Mouse (Mus musculus) heart, embryonic 15.5 days (tissue): Measurements from ENCODE around the gene Vps72. TPM values are rescaled to one million over a fixed set of nuclear protein-coding genes. Genes with fewer than 3 reads are reported as not detected.
"Not testable (repeated sequence)": the region's sequence is repeated elsewhere in the genome, so short reads cannot be mapped to it uniquely, and the experiment has no call there.

Source experiments
- ATAC-seq: fragments of 200-750 bp; cut with Nextera tagmentation; replicated peaks from 2 replicates; pipeline ENCODE4 v1.8.0; 2017; ENCODE audit warnings: low read depth, moderate TSS enrichment; ENCODE audit not compliant: insufficient number of reproducible peaks, insufficient read depth, low FRiP score
- H3K27ac ChIP-seq: fragments of 300-500 bp; sonication (generic); 2 replicates; pipeline ENCODE4 v1.5.1; 2015; ENCODE audit warnings: mild to moderate bottlenecking, inconsistent platforms
- H3K27me3 ChIP-seq: fragments of 300-500 bp; sonication (generic); 2 replicates; pipeline ENCODE4 v1.6.1; 2015; ENCODE audit warnings: inconsistent platforms
- H3K36me3 ChIP-seq: fragments of 300-500 bp; sonication (generic); 2 replicates; pipeline ENCODE4 v1.6.1; 2015; ENCODE audit warnings: mild to moderate bottlenecking, inconsistent platforms
- H3K4me1 ChIP-seq: fragments of 300-500 bp; sonication (generic); replicated peaks from 2 replicates; pipeline ENCODE4 v1.6.1; 2015; ENCODE audit warnings: inconsistent platforms
- H3K4me2 ChIP-seq: fragments of 300-500 bp; sonication (generic); 2 replicates; pipeline ENCODE4 v1.6.1; 2015; ENCODE audit warnings: inconsistent platforms, mild to moderate bottlenecking, moderate library complexity
- H3K4me3 ChIP-seq: fragments of 300-500 bp; sonication (generic); 2 replicates; pipeline ENCODE4 v1.5.1; 2015; ENCODE audit warnings: mild to moderate bottlenecking, inconsistent platforms
- H3K9ac ChIP-seq: fragments of 300-500 bp; sonication (generic); 2 replicates; pipeline ENCODE4 v1.6.1; 2015; ENCODE audit warnings: mild to moderate bottlenecking, inconsistent platforms
- H3K9me3 ChIP-seq: fragments of 300-500 bp; sonication (generic); replicated peaks from 2 replicates; pipeline ENCODE4 v1.6.1; 2016; ENCODE audit warnings: inconsistent platforms
- WGBS: fragments of 180-500 bp; shearing (Covaris S2); methylation state at CpG from one replicate; pipeline ENCODE4 v1.1.7; 2015; ENCODE audit warnings: mixed read lengths; 5-methylcytosine and 5-hydroxymethylcytosine counted together
- polyA plus RNA-seq: library from polyadenylated mRNA; unstranded; fragments of >200 nt; fragmentation: Nextera tagmentation; extraction: Ambion mirVana; gene quantifications from 2 replicates; pipeline ENCODE4 v1.2.1, GENCODE M21; 2015

The Vps72 gene
- polyA plus RNA-seq, 1 experiment from 2014 or later, result 79.5 TPM

DNA sequence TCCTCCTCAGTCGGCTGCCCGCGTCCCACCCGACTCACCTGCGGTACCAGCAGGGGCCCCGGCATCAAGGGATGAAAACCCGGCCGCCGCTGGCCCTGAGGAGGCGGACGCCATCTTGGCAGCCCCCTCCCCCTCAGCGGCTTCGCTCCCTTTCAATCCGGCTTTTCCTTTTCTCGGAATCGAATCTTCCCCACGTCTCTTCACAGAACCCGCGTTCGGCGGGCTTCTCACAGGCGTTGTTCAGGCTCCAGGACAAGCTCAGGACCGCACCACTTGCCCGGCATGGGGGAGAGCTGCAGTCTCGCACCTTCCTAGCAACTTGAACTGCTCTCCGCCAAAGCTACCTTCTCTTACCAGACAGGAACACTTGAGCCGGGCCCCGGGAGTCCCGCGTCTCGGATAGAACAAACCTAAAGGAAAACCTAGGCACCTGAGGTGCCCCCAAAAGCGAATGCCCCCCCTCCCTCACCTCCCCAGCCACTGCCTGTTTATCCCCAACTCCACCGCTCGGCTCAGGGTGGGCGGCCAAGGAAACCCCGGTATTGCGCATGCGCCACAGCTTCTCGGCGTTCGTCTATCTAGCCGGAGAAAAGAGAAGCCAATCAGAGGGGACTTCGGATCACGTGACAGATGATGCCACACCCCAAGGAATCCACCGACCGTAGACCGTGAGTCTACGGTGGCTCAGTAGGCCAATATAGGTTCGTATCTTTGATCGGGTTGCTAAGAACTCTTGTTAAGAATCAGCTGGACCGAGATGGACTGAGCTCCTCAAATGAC, 4.3 kb upstream of the Vps72 start, which contains the start of gene Pip5k1a:
Gene Pip5k1a, minus strand, starts transcription at position 593 of the 780 bp plus-strand sequence.
- ATAC-seq, result peak; percentile 90
- under 1% methylated on average over 51 of the region's 51 CpGs for WGBS
- H3K4me1 ChIP-seq, result peaks cover 18% of the 10 kb centered on the region

DNA sequence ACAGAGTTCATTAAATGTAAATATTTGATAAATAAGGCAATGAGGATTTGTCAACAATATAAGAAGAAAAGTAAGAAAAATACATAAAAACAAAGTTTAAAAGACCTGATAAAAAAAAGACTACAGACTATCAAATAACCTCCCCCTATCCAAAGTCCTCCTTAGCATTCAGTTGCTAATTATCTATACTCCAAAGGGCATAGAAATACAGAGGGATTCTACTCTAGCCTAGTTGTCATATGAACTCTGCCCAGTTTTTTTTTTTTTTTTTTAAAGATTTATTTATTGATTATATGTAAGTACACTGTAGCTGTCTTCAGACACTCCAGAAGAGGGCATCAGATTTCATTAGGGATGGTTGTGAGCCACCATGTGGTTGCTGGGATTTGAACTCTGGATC, 3.5 kb upstream of the Vps72 start:
- Histone ChIP-seq H3K4me3 (peak overlapping the region; percentile 73), H3K4me2 (peak overlapping the region; percentile 63), H3K4me1 (peaks cover 24% of the 10 kb centered on the region)
- not testable (repeated sequence) for H3K27me3 ChIP-seq, H3K27ac ChIP-seq, H3K36me3 ChIP-seq, ATAC-seq, H3K9ac ChIP-seq, H3K9me3 ChIP-seq

More for the DNA sequence above, 4.3 kb upstream of the Vps72 start, which contains the start of gene Pip5k1a:
- 0 out of 2 replicates have a peak, but pooled peaks cover 3% of the 10 kb centered on the region for H3K36me3 ChIP-seq
- H3K27me3 ChIP-seq, result no peaks in the 10 kb centered on the region
- peak within 1 kb of the TSS; percentile 87 for H3K27ac ChIP-seq
- H3K9ac ChIP-seq, result peak within 1 kb of the TSS; percentile 87
- H3K4me3 ChIP-seq, result peak within 1 kb of the TSS; percentile 73
- H3K9me3 ChIP-seq, result no peaks in the 10 kb centered on the region
- peak within 1 kb of the TSS; percentile 77 for H3K4me2 ChIP-seq

DNA sequence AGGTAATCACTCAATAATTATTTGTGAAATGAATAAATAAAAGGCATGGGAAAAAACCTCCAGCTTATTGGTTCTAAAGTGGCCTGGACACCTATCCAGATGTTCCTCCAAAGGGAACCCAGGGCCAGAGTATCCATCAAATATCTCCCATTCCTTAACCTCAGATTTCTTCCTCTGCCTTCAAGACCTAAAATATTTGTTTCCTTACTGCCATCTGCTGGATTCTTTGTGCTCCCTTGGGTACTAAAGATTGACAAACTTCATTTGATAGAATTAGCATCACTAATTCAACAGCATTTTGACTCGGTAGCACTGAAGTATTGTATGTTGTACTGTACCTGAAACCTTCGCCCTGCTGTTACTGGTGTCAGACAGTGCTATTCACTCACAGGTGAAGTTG, 2.9 kb upstream of the Vps72 start:
- Histone ChIP-seq H3K4me1 (peaks cover 27% of the 10 kb centered on the region), H3K9me3 (no peaks in the 10 kb centered on the region), H3K27me3 (no peaks in the 10 kb centered on the region), H3K4me2 (no peak overlapping the region), H3K36me3 (0 out of 2 replicates have a peak, but pooled peaks cover 3% of the 10 kb centered on the region), H3K9ac (no peak overlapping the region), H3K4me3 (no peak overlapping the region), H3K27ac (no peak overlapping the region)
- 58% methylated on average over 2 of the region's 2 CpGs for WGBS
- ATAC-seq, result no peak

DNA sequence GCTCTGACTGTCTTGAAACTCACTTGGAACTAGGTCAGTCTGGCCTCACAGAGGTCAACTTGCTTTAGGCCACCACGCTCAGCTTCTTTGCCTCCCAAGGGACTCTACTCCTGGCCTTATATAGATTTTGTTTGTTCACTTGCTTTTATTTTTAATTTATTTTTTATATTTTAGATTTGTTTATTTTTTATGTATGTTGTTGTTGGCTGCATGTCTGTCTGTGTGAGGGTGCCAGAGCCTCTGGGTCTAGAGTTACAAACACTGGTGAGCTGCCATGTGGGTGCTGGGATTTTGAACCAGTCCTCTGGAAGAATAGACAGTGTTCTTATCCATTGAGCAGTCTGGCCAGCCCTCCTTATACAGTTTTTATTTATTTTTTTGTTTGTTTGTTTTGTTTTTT, 1.9 kb downstream of the Vps72 start:
- no peak overlapping the region for H3K9ac ChIP-seq
- H3K27me3 ChIP-seq, result no peaks in the 10 kb centered on the region
- no peak overlapping the region for H3K4me2 ChIP-seq
- H3K4me3 ChIP-seq, result no peak overlapping the region
- WGBS, result 96% methylated on average over 1 of the region's 1 CpGs
- H3K36me3 ChIP-seq, result peaks cover 15% of the 10 kb centered on the region; the same call in 1 of the 2 replicates
- H3K9me3 ChIP-seq, result no peaks in the 10 kb centered on the region
- no peak for ATAC-seq
- H3K27ac ChIP-seq, result no peak overlapping the region
- H3K4me1 ChIP-seq, result peaks cover 18% of the 10 kb centered on the region

DNA sequence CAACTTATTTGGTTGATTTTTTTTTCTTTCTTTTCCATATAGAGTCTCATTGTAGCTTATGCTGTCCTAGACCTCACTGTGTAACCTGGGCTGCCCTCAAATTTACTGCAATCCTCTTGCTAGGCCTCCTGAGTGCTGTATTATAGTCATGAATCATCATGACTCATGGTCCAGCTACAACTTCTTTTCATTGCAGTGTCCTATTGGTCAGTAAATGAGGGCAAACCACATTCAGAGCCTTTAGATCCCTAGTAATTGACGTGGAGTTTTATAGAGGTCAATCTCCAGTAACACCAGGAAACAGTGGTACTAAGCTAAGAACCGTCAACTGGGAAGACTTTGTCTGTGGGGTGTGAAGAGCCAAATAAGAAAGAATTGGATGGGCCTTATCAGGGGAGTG, 6.9 kb downstream of the Vps72 start:
- 88% methylated on average over 2 of the region's 2 CpGs for WGBS
- peaks cover 62% of the 10 kb centered on the region for H3K36me3 ChIP-seq

DNA sequence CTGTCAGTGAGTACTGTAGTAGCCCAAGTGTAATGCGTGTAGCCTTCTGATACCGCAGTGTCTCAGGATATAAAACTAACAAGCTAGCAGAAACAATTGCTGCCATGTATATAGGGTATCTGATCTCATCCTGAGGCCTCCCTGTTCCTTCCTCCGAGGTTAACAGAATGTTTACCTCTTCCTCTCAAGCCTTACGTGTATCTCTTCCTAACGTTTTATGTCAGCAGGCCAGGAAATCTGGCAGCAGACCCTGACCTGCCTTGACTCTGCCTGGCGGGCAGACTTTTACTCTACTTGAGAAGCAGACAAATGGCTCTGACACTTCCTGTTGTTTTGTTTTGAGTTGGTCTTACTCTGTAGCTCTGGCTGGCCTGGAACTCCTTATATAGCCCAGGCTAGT, 10.8 kb downstream of the Vps72 start:
- no peaks in the 10 kb centered on the region for H3K27me3 ChIP-seq
- peak; percentile 30; the same call in 1 of the 2 replicates for ATAC-seq
- H3K27ac ChIP-seq, result peak overlapping the region; percentile 75
- peaks cover 49% of the 10 kb centered on the region for H3K36me3 ChIP-seq
- H3K9ac ChIP-seq, result no peak overlapping the region
- H3K9me3 ChIP-seq, result no peaks in the 10 kb centered on the region
- peaks cover 21% of the 10 kb centered on the region for H3K4me1 ChIP-seq
- no peak overlapping the region for H3K4me2 ChIP-seq
- 58% methylated on average over 6 of the region's 6 CpGs for WGBS
- no peak overlapping the region for H3K4me3 ChIP-seq

More for the DNA sequence above, 6.9 kb downstream of the Vps72 start:
- Histone ChIP-seq H3K4me2 (no peak overlapping the region), H3K9me3 (no peaks in the 10 kb centered on the region), H3K27me3 (no peaks in the 10 kb centered on the region), H3K9ac (no peak overlapping the region), H3K27ac (no peak overlapping the region), H3K4me3 (no peak overlapping the region), H3K4me1 (0 out of 2 replicates have a peak, but pooled peaks cover 4% of the 10 kb centered on the region)
- no peak for ATAC-seq

DNA sequence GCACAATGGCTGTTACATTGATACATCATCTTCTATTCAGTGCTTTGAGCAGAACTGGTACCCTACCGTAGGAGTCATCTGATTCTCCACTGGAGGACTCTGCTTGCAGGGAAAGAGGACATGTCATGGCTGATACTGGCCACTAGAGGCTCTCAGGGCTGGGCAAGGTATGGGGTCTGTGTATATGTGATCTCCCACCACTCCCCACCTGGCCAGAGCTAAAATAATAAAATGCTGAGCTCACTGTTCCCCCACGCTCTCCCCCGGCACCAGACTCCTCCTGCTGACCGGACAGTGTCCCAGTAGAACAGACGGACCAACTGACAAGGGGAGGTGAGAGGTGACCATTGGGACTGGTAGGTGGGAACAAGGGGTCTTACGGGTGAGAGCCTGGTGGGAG, 13.4 kb downstream of the Vps72 start, which contains the start of gene Tmod4:
Gene Tmod4, plus strand, starts transcription at position 231 of the 400 bp plus-strand sequence.
- peak within 1 kb of the TSS; percentile 66 for H3K27ac ChIP-seq
- peak within 1 kb of the TSS; percentile 10; the same call in 1 of the 2 replicates for H3K4me2 ChIP-seq
- peaks cover 21% of the 10 kb centered on the region for H3K4me1 ChIP-seq
- H3K36me3 ChIP-seq, result peaks cover 37% of the 10 kb centered on the region
- no peak for ATAC-seq
- no peak within 1 kb of the TSS for H3K9ac ChIP-seq
- H3K4me3 ChIP-seq, result no peak within 1 kb of the TSS
- H3K9me3 ChIP-seq, result no peaks in the 10 kb centered on the region
- WGBS, result 57% methylated on average over 6 of the region's 6 CpGs
- no peaks in the 10 kb centered on the region for H3K27me3 ChIP-seq

DNA sequence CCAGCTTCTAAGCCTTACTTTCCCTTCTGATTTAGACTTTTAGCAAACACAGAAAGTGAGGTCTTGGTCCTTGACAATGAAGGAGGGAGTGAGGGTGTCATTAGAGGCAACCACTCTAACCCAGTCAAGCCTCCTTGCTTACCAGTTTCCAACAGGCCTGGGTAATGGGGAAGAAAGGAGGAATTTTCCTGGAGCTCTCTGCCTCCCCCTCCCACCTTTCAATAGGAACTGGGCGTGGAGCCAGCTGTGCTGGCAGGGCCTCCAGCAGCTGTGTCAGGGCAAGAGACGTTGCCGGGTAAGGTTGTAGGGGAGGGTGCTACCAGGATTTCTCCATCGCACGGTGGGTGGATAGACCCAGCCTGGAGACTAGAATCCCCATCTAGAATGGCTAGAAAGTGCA, 14.2 kb downstream of the Vps72 start:
- H3K9me3 ChIP-seq, result no peaks in the 10 kb centered on the region
- H3K9ac ChIP-seq, result no peak overlapping the region
- 4% methylated on average over 5 of the region's 5 CpGs for WGBS
- H3K36me3 ChIP-seq, result peaks cover 30% of the 10 kb centered on the region
- H3K4me1 ChIP-seq, result peaks cover 21% of the 10 kb centered on the region
- H3K27me3 ChIP-seq, result no peaks in the 10 kb centered on the region
- peak overlapping the region; percentile 66 for H3K27ac ChIP-seq
- H3K4me2 ChIP-seq, result peak overlapping the region; percentile 10; the same call in 1 of the 2 replicates
- ATAC-seq, result peak; percentile 56
- no peak overlapping the region for H3K4me3 ChIP-seq

DNA sequence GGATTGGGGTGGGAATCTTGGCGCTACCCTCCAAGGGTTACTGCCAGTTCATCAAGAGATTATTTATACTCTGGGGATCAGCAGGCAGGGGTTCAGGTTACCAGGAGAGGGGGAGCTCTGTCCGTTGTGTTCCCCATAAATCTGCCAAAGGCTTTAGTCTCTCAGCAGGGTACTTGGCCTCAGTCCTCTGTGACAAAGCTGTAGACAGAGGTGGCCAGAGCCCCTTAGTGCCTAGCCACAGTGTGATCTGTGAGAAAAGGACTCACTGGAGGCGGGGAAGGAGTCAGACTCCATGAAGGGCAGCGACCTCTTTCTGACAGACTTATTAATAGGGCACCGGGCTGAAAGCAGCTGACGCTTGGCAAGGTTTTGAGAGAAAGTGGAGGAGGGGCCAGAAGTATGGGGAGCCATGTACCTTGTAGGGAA, 18.4 kb downstream of the Vps72 start:
- H3K4me1 ChIP-seq, result peaks cover 22% of the 10 kb centered on the region
- H3K9me3 ChIP-seq, result no peaks in the 10 kb centered on the region
- WGBS, result 45% methylated on average over 6 of the region's 6 CpGs
- H3K36me3 ChIP-seq, result peaks cover 18% of the 10 kb centered on the region
- no peak overlapping the region for H3K4me3 ChIP-seq
- H3K4me2 ChIP-seq, result no peak overlapping the region
- no peaks in the 10 kb centered on the region for H3K27me3 ChIP-seq
- ATAC-seq, result no peak
- H3K27ac ChIP-seq, result no peak overlapping the region
- H3K9ac ChIP-seq, result no peak overlapping the region

DNA sequence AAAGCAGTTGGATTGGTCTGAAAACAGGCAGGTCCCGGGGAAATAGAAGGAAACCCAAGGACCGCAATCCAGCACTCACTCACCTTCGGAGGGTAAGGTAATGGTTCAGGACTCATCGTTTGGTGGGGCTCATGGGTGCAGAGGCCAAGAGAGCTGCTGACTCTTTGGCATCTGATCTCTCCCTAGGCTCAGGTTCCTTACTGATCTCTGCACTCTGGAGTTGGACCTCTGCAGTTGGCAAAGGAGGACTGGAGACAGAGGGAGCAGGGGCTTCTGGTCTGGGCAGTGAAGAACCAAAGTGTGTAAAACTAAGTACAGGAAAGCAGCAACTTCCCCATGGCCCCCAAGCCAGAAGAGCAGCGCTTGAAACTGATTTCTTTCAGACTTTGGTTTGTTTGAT, 19.3 kb downstream of the Vps72 start:
- peaks cover 17% of the 10 kb centered on the region for H3K4me1 ChIP-seq
- no peaks in the 10 kb centered on the region for H3K27me3 ChIP-seq
- H3K4me2 ChIP-seq, result no peak overlapping the region
- no peaks in the 10 kb centered on the region for H3K9me3 ChIP-seq
- H3K4me3 ChIP-seq, result no peak overlapping the region
- ATAC-seq, result no peak
- WGBS, result 85% methylated on average over 5 of the region's 5 CpGs
- H3K36me3 ChIP-seq, result peaks cover 18% of the 10 kb centered on the region
- H3K27ac ChIP-seq, result no peak overlapping the region
- no peak overlapping the region for H3K9ac ChIP-seq

DNA sequence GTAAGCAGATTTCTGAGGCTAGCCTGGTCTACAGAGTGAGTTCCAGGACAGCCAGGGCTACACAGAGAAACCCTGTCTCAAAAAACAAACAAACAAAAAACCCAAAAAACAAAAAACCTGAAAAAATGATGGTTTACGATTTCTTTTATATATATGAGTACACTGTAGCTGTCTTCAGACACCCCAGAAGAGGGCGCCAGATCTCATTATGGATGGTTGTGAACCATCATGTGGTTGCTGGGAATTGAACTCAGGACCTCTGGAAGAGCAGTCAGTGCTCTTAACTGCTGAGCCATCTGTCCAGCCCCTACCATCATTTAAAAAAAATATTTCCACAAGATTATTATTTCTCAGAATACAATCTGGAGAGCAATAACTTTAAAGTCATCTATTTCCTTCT, 21.6 kb downstream of the Vps72 start:
- WGBS, result 86% methylated on average over 2 of the region's 2 CpGs
- peaks cover 21% of the 10 kb centered on the region for H3K4me1 ChIP-seq
- not testable (repeated sequence) for H3K4me3 ChIP-seq, H3K9me3 ChIP-seq, H3K27ac ChIP-seq, ATAC-seq, H3K9ac ChIP-seq, H3K4me2 ChIP-seq, H3K27me3 ChIP-seq
- H3K36me3 ChIP-seq, result peaks cover 18% of the 10 kb centered on the region
